Mouse (Mus musculus) ovary, postnatal 36 days (tissue): ENCODE data around the gene Ltb4r1.

ENCODE experiments used
- DNase-seq: peaks from one replicate; pipeline ENCODE4 v3.0.0; 2022; ENCODE audit warnings: low spot score, mixed read lengths

The Ltb4r1 gene

GRCm38 (mm10) chr14:55745861-55746237 lies 19.9 kb upstream of the Ltb4r1 start:
- DNase-seq = no peak

- DNase-seq = no peak
Measured at GRCm38 (mm10) chr14:55747051-55747847, 18.5 kb upstream of the Ltb4r1 start.

GRCm38 (mm10) chr14:55757566-55757965 lies 8.2 kb upstream of the Ltb4r1 start:
- no peak for DNase-seq

GRCm38 (mm10) chr14:55758363-55758784 lies 7.4 kb upstream of the Ltb4r1 start, which contains the start of gene Cideb:
Gene Cideb, minus strand, starts transcription at chr14:55758458.
- no peak for DNase-seq

GRCm38 (mm10) chr14:55760156-55760555 lies 5.6 kb upstream of the Ltb4r1 start:
- DNase-seq = peak; percentile 77

GRCm38 (mm10) chr14:55761163-55761562 lies 4.6 kb upstream of the Ltb4r1 start, which contains the start of gene Ltb4r2:
Gene Ltb4r2, plus strand, starts transcription at chr14:55761428.
- DNase-seq = no peak

GRCm38 (mm10) chr14:55762001-55762821 lies 3.6 kb upstream of the Ltb4r1 start:
- peak; percentile 53 for DNase-seq

- no peak for DNase-seq
Measured at GRCm38 (mm10) chr14:55763166-55763565, 2.6 kb upstream of the Ltb4r1 start.

GRCm38 (mm10) chr14:55767519-55768414 lies 2.0 kb downstream of the Ltb4r1 start:
- DNase-seq = peak; percentile 67

- DNase-seq = no peak
Measured at GRCm38 (mm10) chr14:55768555-55768954, 2.8 kb downstream of the Ltb4r1 start.

- DNase-seq = no peak
Measured at GRCm38 (mm10) chr14:55769087-55769703, 3.4 kb downstream of the Ltb4r1 start.

- DNase-seq = no peak
Measured at GRCm38 (mm10) chr14:55776711-55777110, 10.9 kb downstream of the Ltb4r1 start.

- no peak for DNase-seq
Measured at GRCm38 (mm10) chr14:55777176-55777575, 11.4 kb downstream of the Ltb4r1 start.

- DNase-seq = no peak
Measured at GRCm38 (mm10) chr14:55777806-55778205, 12.0 kb downstream of the Ltb4r1 start.

GRCm38 (mm10) chr14:55778686-55779085 lies 12.9 kb downstream of the Ltb4r1 start:
- DNase-seq = no peak

GRCm38 (mm10) chr14:55779656-55780055 lies 13.9 kb downstream of the Ltb4r1 start:
- DNase-seq = no peak

- no peak for DNase-seq
Measured at GRCm38 (mm10) chr14:55780736-55781135, 15.0 kb downstream of the Ltb4r1 start.

- DNase-seq = peak; percentile 36
Measured at GRCm38 (mm10) chr14:55781310-55781709, 15.5 kb downstream of the Ltb4r1 start.

GRCm38 (mm10) chr14:55782361-55782960 lies 16.7 kb downstream of the Ltb4r1 start:
- no peak for DNase-seq

GRCm38 (mm10) chr14:55783171-55783957 lies 17.6 kb downstream of the Ltb4r1 start:
- DNase-seq = no peak
